Mouse (Mus musculus) small intestine, adult 2 months (tissue): ENCODE measurements around the gene L3mbtl4. TPM values are rescaled to one million over a fixed set of nuclear protein-coding genes. Genes with fewer than 3 reads are reported as not detected.

Experiments
- H3K27ac ChIP-seq: fragments of 200-500 bp; 2 replicates; pipeline ENCODE4 v1.5.1; 2012; ENCODE audit warnings: low read depth, low read length, control low read depth, inconsistent platforms; ENCODE audit not compliant: insufficient read depth
- H3K27me3 ChIP-seq: fragments of 200-500 bp; 2 replicates; pipeline ENCODE4 v1.6.1; 2012; ENCODE audit warnings: mild to moderate bottlenecking, moderate library complexity, low read length, inconsistent platforms; ENCODE audit not compliant: control insufficient read depth, insufficient read depth
- H3K36me3 ChIP-seq: fragments of 200-500 bp; 2 replicates; pipeline ENCODE4 v1.6.1; 2012; ENCODE audit warnings: mild to moderate bottlenecking, low read length, control low read depth, inconsistent platforms; ENCODE audit not compliant: control insufficient read depth, insufficient read depth
- H3K4me1 ChIP-seq: fragments of 200-500 bp; 2 replicates; pipeline ENCODE4 v1.6.1; 2012; ENCODE audit warnings: low read length, inconsistent platforms, mixed read lengths; ENCODE audit not compliant: control insufficient read depth, insufficient read depth, insufficient read length
- H3K4me3 ChIP-seq: fragments of 200-500 bp; 2 replicates; pipeline ENCODE4 v1.5.1; 2012; ENCODE audit warnings: low read depth, mild to moderate bottlenecking, control low read depth, inconsistent platforms, low read length, moderate library complexity
- CTCF ChIP-seq: fragments of 200-500 bp; IDR thresholded peaks from 2 replicates; pipeline ENCODE4 v1.5.1; 2012; ENCODE audit warnings: low read depth, mild to moderate bottlenecking, control low read depth, inconsistent platforms, low read length, moderate library complexity, mixed read lengths; ENCODE audit not compliant: insufficient replicate concordance, insufficient read length; ENCODE audit errors: extremely low read depth
- POLR2A ChIP-seq: fragments of 200-500 bp; IDR thresholded peaks from 2 replicates; pipeline ENCODE4 v1.6.1; 2012; ENCODE audit warnings: low read depth, mild to moderate bottlenecking, control low read depth, inconsistent platforms, low read length, moderate library complexity
- WGBS: fragments of 180-500 bp; shearing (Covaris S2); methylation state at CpG from one replicate; pipeline ENCODE4 v1.1.7; 2018; 5-methylcytosine and 5-hydroxymethylcytosine counted together
- polyA plus RNA-seq: library from polyadenylated mRNA; depleted of rRNA; stranded (reverse); fragments of >200 nt; gene quantifications from 2 replicates; pipeline ENCODE4 v1.2.3, GENCODE M21; 2012

Gene L3mbtl4
- polyA plus RNA-seq, 1 experiment = not detected

- Histone ChIP-seq H3K4me1 (no peaks in the 10 kb centered on the region), H3K27me3 (no peaks in the 10 kb centered on the region), H3K27ac (no peak overlapping the region), H3K36me3 (no peaks in the 10 kb centered on the region), H3K4me3 (no peak overlapping the region)
- TF ChIP-seq CTCF (no peak), POLR2A (no peak)
- WGBS = 65% methylated on average over 8 of the region's 8 CpGs
Measured at GRCm38 (mm10) chr17:68320940-68321339, 47.3 kb downstream of the L3mbtl4 start.

GRCm38 (mm10) chr17:68322607-68323006 is 49.0 kb downstream of the L3mbtl4 start:
- Histone ChIP-seq H3K4me3 (no peak overlapping the region), H3K27me3 (no peaks in the 10 kb centered on the region), H3K4me1 (no peaks in the 10 kb centered on the region), H3K36me3 (no peaks in the 10 kb centered on the region), H3K27ac (no peak overlapping the region)
- TF ChIP-seq CTCF = no peak
- no peak for TF ChIP-seq POLR2A
- 42% methylated on average over 3 of the region's 3 CpGs for WGBS

GRCm38 (mm10) chr17:68332225-68332624 is 58.6 kb downstream of the L3mbtl4 start:
- H3K36me3 ChIP-seq = no peaks in the 10 kb centered on the region
- 78% methylated on average over 5 of the region's 5 CpGs for WGBS
- no peak overlapping the region for H3K4me3 ChIP-seq
- TF ChIP-seq CTCF (peak; percentile 7; the same call in 1 of the 2 replicates), POLR2A (no peak)
- H3K27me3 ChIP-seq = no peaks in the 10 kb centered on the region
- no peaks in the 10 kb centered on the region for H3K4me1 ChIP-seq
- H3K27ac ChIP-seq = no peak overlapping the region

- Histone ChIP-seq H3K4me3 (no peak overlapping the region), H3K27ac (no peak overlapping the region), H3K27me3 (no peaks in the 10 kb centered on the region), H3K4me1 (no peaks in the 10 kb centered on the region), H3K36me3 (no peaks in the 10 kb centered on the region)
- 16% methylated on average over 3 of the region's 3 CpGs for WGBS
- no peak for TF ChIP-seq CTCF
Measured at GRCm38 (mm10) chr17:68333382-68333781, 59.8 kb downstream of the L3mbtl4 start.

- WGBS = 76% methylated on average over 3 of the region's 3 CpGs
- no peak overlapping the region for H3K27ac ChIP-seq
- TF ChIP-seq CTCF (no peak), POLR2A (no peak)
- no peak overlapping the region for H3K4me3 ChIP-seq
- H3K27me3 ChIP-seq = no peaks in the 10 kb centered on the region
- no peaks in the 10 kb centered on the region for H3K36me3 ChIP-seq
- H3K4me1 ChIP-seq = no peaks in the 10 kb centered on the region
Measured at GRCm38 (mm10) chr17:68338917-68339553, 65.4 kb downstream of the L3mbtl4 start.

- 67% methylated on average over 1 of the region's 1 CpGs for WGBS
- TF ChIP-seq POLR2A = no peak
- no peak for TF ChIP-seq CTCF
Measured at GRCm38 (mm10) chr17:68357687-68358086, 84.1 kb downstream of the L3mbtl4 start.

GRCm38 (mm10) chr17:68371101-68371500 is 97.5 kb downstream of the L3mbtl4 start:
- TF ChIP-seq POLR2A (no peak), CTCF (no peak)
- H3K27me3 ChIP-seq = no peaks in the 10 kb centered on the region
- no peak overlapping the region for H3K27ac ChIP-seq
- H3K4me1 ChIP-seq = no peaks in the 10 kb centered on the region
- no peak overlapping the region for H3K4me3 ChIP-seq
- H3K36me3 ChIP-seq = no peaks in the 10 kb centered on the region
- WGBS = 85% methylated on average over 1 of the region's 1 CpGs

More at GRCm38 (mm10) chr17:68357687-68358086, 84.1 kb downstream of the L3mbtl4 start:
- Histone ChIP-seq H3K4me3 (no peak overlapping the region), H3K27me3 (no peaks in the 10 kb centered on the region), H3K36me3 (no peaks in the 10 kb centered on the region), H3K27ac (no peak overlapping the region), H3K4me1 (no peaks in the 10 kb centered on the region)

GRCm38 (mm10) chr17:68388481-68388880 is 114.9 kb downstream of the L3mbtl4 start:
- Histone ChIP-seq H3K27me3 (no peaks in the 10 kb centered on the region), H3K4me1 (no peaks in the 10 kb centered on the region), H3K36me3 (no peaks in the 10 kb centered on the region), H3K27ac (no peak overlapping the region), H3K4me3 (no peak overlapping the region)
- no peak for TF ChIP-seq CTCF
- WGBS = 49% methylated on average over 5 of the region's 5 CpGs
